Mouse (Mus musculus) MEL (cell line): ENCODE results near the gene Ywhaq. TPM values are rescaled to one million over a fixed set of nuclear protein-coding genes. Genes with fewer than 3 reads are reported as not detected.
"Not testable (repeated sequence)": the region's sequence is repeated elsewhere in the genome, so short reads cannot be mapped to it uniquely, and the experiment has no call there.

Source experiments
- DNase-seq: peaks from one replicate; pipeline ENCODE4 v3.0.0; 2011; ENCODE audit warnings: low read depth, low spot score
- H3K27ac ChIP-seq: 2 replicates; pipeline ENCODE4 v1.5.1; 2012; ENCODE audit warnings: low read depth, mild to moderate bottlenecking, control low read depth, low read length, moderate library complexity; ENCODE audit not compliant: control insufficient read depth
- H3K27me3 ChIP-seq, 2 experiments: fragments of 150-350 bp in 1 of 2; sonication (generic) in 1 of 2; 2 replicates each; pipeline ENCODE4 v1.6.1; 2012; ENCODE audit warnings: low read length in 2 of 2, mild to moderate bottlenecking in 2 of 2, improper control_type of control experiment in 1 of 2, moderate library complexity in 1 of 2; ENCODE audit not compliant: insufficient read depth in 2 of 2, control insufficient read depth in 1 of 2
- H3K36me3 ChIP-seq, 2 experiments: 2 replicates each; pipeline ENCODE4 v1.6.1; 2012 to 2014; ENCODE audit warnings: low read length in 2 of 2, improper control_type of control experiment in 1 of 2, inconsistent platforms in 1 of 2, mild to moderate bottlenecking in 1 of 2; ENCODE audit not compliant: insufficient read depth in 2 of 2, control insufficient read depth in 1 of 2
- H3K4me1 ChIP-seq, 2 experiments: fragments of 150-350 bp in 1 of 2; sonication (generic) in 1 of 2; 2 replicates each; pipeline ENCODE4 v1.6.1; 2012; ENCODE audit warnings: low read length in 2 of 2, improper control_type of control experiment in 1 of 2, mild to moderate bottlenecking in 1 of 2; ENCODE audit not compliant: insufficient read depth in 2 of 2, control insufficient read depth in 1 of 2
- H3K4me3 ChIP-seq, 2 experiments: fragments of 150-350 bp in 1 of 2; sonication (generic) in 1 of 2; 2 replicates each; pipeline ENCODE4 v1.5.1; 2012; ENCODE audit warnings: low read depth in 2 of 2, low read length in 2 of 2, mild to moderate bottlenecking in 2 of 2, moderate library complexity in 2 of 2, control low read depth in 1 of 2, improper control_type of control experiment in 1 of 2; ENCODE audit not compliant: control insufficient read depth in 1 of 2, insufficient read depth in 1 of 2
- H3K79me2 ChIP-seq: 2 replicates; pipeline ENCODE4 v1.6.1; 2012; ENCODE audit warnings: mild to moderate bottlenecking, low read length, moderate library complexity; ENCODE audit not compliant: control insufficient read depth, poor library complexity, insufficient read depth
- H3K9ac ChIP-seq: 2 replicates; pipeline ENCODE4 v1.6.1; 2012; ENCODE audit warnings: low read depth, mild to moderate bottlenecking, control low read depth, low read length, moderate library complexity; ENCODE audit not compliant: control insufficient read depth, poor library complexity, severe bottlenecking
- H3K9me3 ChIP-seq: fragments of 150-350 bp; sonication (generic); replicated peaks from 2 replicates; pipeline ENCODE4 v1.6.1; 2012; ENCODE audit warnings: mild to moderate bottlenecking, low read length, improper control_type of control experiment, moderate library complexity; ENCODE audit not compliant: insufficient read depth
- BHLHE40 ChIP-seq: IDR thresholded peaks from 2 replicates; pipeline ENCODE4 v1.6.1; 2012; ENCODE audit warnings: low read depth, mild to moderate bottlenecking, inconsistent platforms, low read length, improper control_type of control experiment, borderline replicate concordance
- CHD1 ChIP-seq: IDR thresholded peaks from 2 replicates; pipeline ENCODE4 v1.6.1; 2012; ENCODE audit warnings: low read depth, mild to moderate bottlenecking, inconsistent platforms, low read length, improper control_type of control experiment
- CHD2 ChIP-seq: IDR thresholded peaks from 2 replicates; pipeline ENCODE4 v1.6.1; 2011; ENCODE audit warnings: low read length, improper control_type of control experiment
- E2F4 ChIP-seq: IDR thresholded peaks from 2 replicates; pipeline ENCODE4 v1.6.1; 2011; ENCODE audit warnings: low read depth, low read length, improper control_type of control experiment, borderline replicate concordance
- ELF1 ChIP-seq: IDR thresholded peaks from 2 replicates; pipeline ENCODE4 v1.6.1; 2014; ENCODE audit warnings: low read depth, mild to moderate bottlenecking, inconsistent platforms, low read length, improper control_type of control experiment, moderate library complexity
- HCFC1 ChIP-seq: IDR thresholded peaks from 2 replicates; pipeline ENCODE4 v1.6.1; 2012; ENCODE audit warnings: low read depth, mild to moderate bottlenecking, inconsistent platforms, low read length, improper control_type of control experiment, moderate library complexity
- KAT2A ChIP-seq: conservative IDR thresholded peaks from 2 replicates; pipeline ENCODE4 v1.6.1; 2012; ENCODE audit warnings: low read depth, low read length, improper control_type of control experiment, inconsistent platforms
- MAX ChIP-seq: IDR thresholded peaks from 2 replicates; pipeline ENCODE4 v1.6.1; 2011; ENCODE audit warnings: low read length, improper control_type of control experiment
- MEF2A ChIP-seq: IDR thresholded peaks from 2 replicates; pipeline ENCODE4 v1.6.1; 2014; ENCODE audit warnings: low read depth, mild to moderate bottlenecking, inconsistent platforms, low read length, improper control_type of control experiment; ENCODE audit not compliant: poor library complexity, insufficient replicate concordance, severe bottlenecking; ENCODE audit errors: extremely low read depth
- MYB ChIP-seq: IDR thresholded peaks from 2 replicates; pipeline ENCODE4 v1.6.1; 2011; ENCODE audit warnings: mild to moderate bottlenecking, low read depth, low read length, improper control_type of control experiment
- POLR2A ChIP-seq, 2 experiments: IDR thresholded peaks; 2 replicates each; pipeline ENCODE4 v1.6.1; 2011 to 2012; ENCODE audit warnings: low read length in 2 of 2, mild to moderate bottlenecking in 2 of 2, control low read depth in 1 of 2, improper control_type of control experiment in 1 of 2, low read depth in 1 of 2, moderate library complexity in 1 of 2; ENCODE audit not compliant: control insufficient read depth in 1 of 2, insufficient read depth in 1 of 2, poor library complexity in 1 of 2
- RCOR1 ChIP-seq: IDR thresholded peaks from 2 replicates; pipeline ENCODE4 v1.6.1; 2012; ENCODE audit warnings: low read depth, mild to moderate bottlenecking, inconsistent platforms, low read length, improper control_type of control experiment
- SIN3A ChIP-seq: IDR thresholded peaks from 2 replicates; pipeline ENCODE4 v1.6.1; 2012; ENCODE audit warnings: low read length, improper control_type of control experiment, inconsistent platforms
- SMC3 ChIP-seq: IDR thresholded peaks from 2 replicates; pipeline ENCODE4 v1.6.1; 2011; ENCODE audit warnings: low read depth, low read length, improper control_type of control experiment
- TAL1 ChIP-seq: IDR thresholded peaks from 2 replicates; pipeline ENCODE4 v1.6.1; 2012; ENCODE audit warnings: mild to moderate bottlenecking, inconsistent platforms, low read length, moderate library complexity, mixed read lengths
- TBP ChIP-seq: IDR thresholded peaks from 2 replicates; pipeline ENCODE4 v1.8.0; 2011; ENCODE audit warnings: low read depth, low read length, improper control_type of control experiment
- TCF12 ChIP-seq: IDR thresholded peaks from 2 replicates; pipeline ENCODE4 v1.6.1; 2014; ENCODE audit warnings: low read depth, mild to moderate bottlenecking, inconsistent platforms, low read length, improper control_type of control experiment, moderate library complexity
- USF1 ChIP-seq: IDR thresholded peaks from 2 replicates; pipeline ENCODE4 v1.6.1; 2014; ENCODE audit warnings: low read depth, mild to moderate bottlenecking, inconsistent platforms, low read length, improper control_type of control experiment, moderate library complexity
- polyA plus RNA-seq, 2 experiments: library from polyadenylated mRNA; stranded (reverse) in 1 of 2; unstranded in 1 of 2; fragments of >175 nt in 1 of 2; fragments of >200 nt in 1 of 2; gene quantifications; 2 replicates each; pipeline versions ENCODE4 v1.2.1 to v1.2.4; 2012; ENCODE audit warnings: low replicate concordance in 2 of 2, low read depth in 1 of 2; ENCODE audit not compliant: insufficient read length in 2 of 2, insufficient read depth in 1 of 2, missing spikeins in 1 of 2
- total RNA-seq: library from RNA; depleted of rRNA; stranded (reverse); fragments of 300-350 nt; gene quantifications from 2 replicates; pipeline ENCODE4 v1.2.3, GENCODE M21; 2012

Ywhaq gene
- total and polyA plus RNA-seq, 3 experiments, result 99.2 to 102 TPM; not detected in 1

DNA sequence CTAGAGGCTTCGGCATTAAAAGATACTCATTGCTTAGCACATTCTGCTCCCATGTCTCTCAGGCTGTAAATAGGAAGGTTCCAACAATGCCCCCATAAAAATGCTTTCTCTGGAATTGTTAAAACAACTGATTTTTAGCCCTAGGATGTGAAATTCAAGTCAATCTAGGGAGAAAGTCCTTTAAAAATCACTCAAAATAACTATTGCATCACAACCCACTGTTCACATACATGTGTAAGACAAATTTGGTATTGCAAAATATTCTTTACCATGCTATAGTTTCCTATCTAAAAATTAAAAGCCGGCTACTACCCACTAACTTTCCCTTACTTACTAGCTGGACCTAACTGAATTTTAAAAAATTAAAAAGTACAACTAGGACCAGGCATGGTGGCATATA lies 31.2 kb downstream of the Ywhaq start:
- no peak for TF ChIP-seq BHLHE40
- no peak for TF ChIP-seq E2F4
- no peak for TF ChIP-seq USF1
- no peak for TF ChIP-seq HCFC1
- TF ChIP-seq POLR2A (IDR thresholded peaks at IDR 0.05; ENCODE audit: control insufficient read depth in 1 of 2, insufficient read depth in 1 of 2, low read depth in 1 of 2, low read length in 2 of 2, poor library complexity in 1 of 2), result no peak
- TF ChIP-seq TAL1, result no peak
- TF ChIP-seq TCF12, result no peak
- no peak for TF ChIP-seq RCOR1
- no peak for TF ChIP-seq MYB
- no peak for TF ChIP-seq KAT2A
- no peak for TF ChIP-seq CHD1
- no peak for TF ChIP-seq MAX
- TF ChIP-seq ELF1, result no peak
- TF ChIP-seq TBP, result no peak
- TF ChIP-seq SMC3, result no peak
- no peak for TF ChIP-seq CHD2
- TF ChIP-seq SIN3A, result no peak
- no peak for TF ChIP-seq MEF2A
- Histone ChIP-seq H3K9me3 (no peaks in the 10 kb centered on the region), H3K4me1 (no peaks in the 10 kb centered on the region), H3K27ac (no peak overlapping the region), H3K36me3 (no peaks in the 10 kb centered on the region), H3K79me2 (no peaks in the 10 kb centered on the region), H3K27me3 (no peaks in the 10 kb centered on the region), H3K9ac (no peak overlapping the region), H3K4me3 (no peak overlapping the region)
- DNase-seq, result no peak

DNA sequence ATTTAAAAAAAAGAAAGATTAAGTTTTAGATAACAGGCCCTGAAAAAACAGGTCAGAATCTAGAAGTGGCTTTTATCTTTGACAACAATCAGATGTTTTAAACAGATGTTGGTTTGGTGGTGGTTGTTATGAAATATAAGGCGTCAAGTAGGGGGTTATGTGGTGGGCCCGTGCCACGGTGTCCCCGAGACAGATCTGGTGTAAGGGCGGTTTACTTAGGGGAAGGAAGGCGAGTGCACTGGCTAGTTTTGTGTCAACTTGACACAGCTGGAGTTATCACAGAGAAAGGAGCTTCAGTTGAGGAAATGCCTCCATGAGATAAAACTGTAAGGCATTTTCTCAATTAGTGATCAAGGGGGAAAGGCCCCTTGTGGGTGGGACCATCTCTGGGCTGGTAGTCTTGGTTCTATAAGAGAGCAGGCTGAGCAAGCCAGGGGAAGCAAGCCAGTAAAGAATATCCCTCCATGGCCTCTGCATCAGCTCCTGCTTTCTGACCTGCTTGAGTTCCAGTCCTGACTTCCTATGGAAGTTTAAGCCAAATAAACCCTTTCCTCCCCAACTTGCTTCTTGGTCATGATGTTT lies 38.6 kb downstream of the Ywhaq start:
- DNase-seq, H3K9ac ChIP-seq, H3K27me3 ChIP-seq, H3K4me1 ChIP-seq, H3K79me2 ChIP-seq, H3K27ac ChIP-seq, H3K4me3 ChIP-seq, H3K9me3 ChIP-seq, H3K36me3 ChIP-seq: not testable (repeated sequence)
